Mouse (Mus musculus) neural tube, embryonic 14.5 days (tissue): ENCODE measurements at regions not wholly inside any gene's neighbourhood (a gene's known extent, or its start where the extent isn't known, plus 50 kb on each side); places are given as distances from the start of the nearest gene placed in this dataset.

ENCODE experiments used
- ATAC-seq: fragments of 200-750 bp; cut with Nextera tagmentation; 2 replicates; pipeline ENCODE4 v1.8.0; 2017; ENCODE audit warnings: low read depth, mild to moderate bottlenecking, moderate TSS enrichment, moderate library complexity
- H3K27ac ChIP-seq: fragments of 300-500 bp; sonication (generic); 2 replicates; pipeline ENCODE4 v1.5.1; 2014; ENCODE audit warnings: low read depth, mild to moderate bottlenecking, control low read depth, low read length, moderate library complexity, mixed read lengths
- H3K27me3 ChIP-seq: fragments of 300-500 bp; sonication (generic); 2 replicates; pipeline ENCODE4 v1.6.1; 2014; ENCODE audit warnings: low read length; ENCODE audit not compliant: control insufficient read depth, insufficient read depth
- H3K36me3 ChIP-seq: fragments of 300-500 bp; sonication (generic); 2 replicates; pipeline ENCODE4 v1.6.1; 2014; ENCODE audit warnings: low read length, mixed read lengths; ENCODE audit not compliant: control insufficient read depth, insufficient read depth
- H3K4me1 ChIP-seq: fragments of 300-500 bp; sonication (generic); 2 replicates; pipeline ENCODE4 v1.6.1; 2014; ENCODE audit warnings: low read length; ENCODE audit not compliant: control insufficient read depth, insufficient read depth
- H3K4me2 ChIP-seq: fragments of 300-500 bp; sonication (generic); 2 replicates; pipeline ENCODE4 v1.6.1; 2014; ENCODE audit warnings: mild to moderate bottlenecking, low read depth, low read length, control low read depth
- H3K4me3 ChIP-seq: fragments of 300-500 bp; sonication (generic); 2 replicates; pipeline ENCODE4 v1.5.1; 2014; ENCODE audit warnings: low read depth, low read length, control low read depth, mixed read lengths
- H3K9ac ChIP-seq: fragments of 300-500 bp; sonication (generic); replicated peaks from 2 replicates; pipeline ENCODE4 v1.6.1; 2014; ENCODE audit warnings: low read depth, mild to moderate bottlenecking, control low read depth, low read length, mixed read lengths
- H3K9me3 ChIP-seq: fragments of 300-500 bp; sonication (generic); 2 replicates; pipeline ENCODE4 v1.6.1; 2016; ENCODE audit warnings: low read length; ENCODE audit not compliant: control insufficient read depth
- WGBS: fragments of 180-500 bp; shearing (Covaris S2); extraction: QIAGEN DNeasy Blood & Tissue Kit; methylation state at CpG from one replicate; pipeline ENCODE4 v1.1.7; 2014; 5-methylcytosine and 5-hydroxymethylcytosine counted together

- peak overlapping the region; percentile 62; the same call in 1 of the 2 replicates for H3K27ac ChIP-seq
- H3K4me2 ChIP-seq, result no peak overlapping the region
- WGBS, result 62% methylated on average over 3 of the region's 3 CpGs
- no peaks in the 10 kb centered on the region for H3K9me3 ChIP-seq
- no peak for ATAC-seq
- no peaks in the 10 kb centered on the region for H3K36me3 ChIP-seq
- no peak overlapping the region for H3K4me3 ChIP-seq
- H3K9ac ChIP-seq, result no peak overlapping the region
- no peaks in the 10 kb centered on the region for H3K27me3 ChIP-seq
- peaks cover 3% of the 10 kb centered on the region; the same call in 1 of the 2 replicates for H3K4me1 ChIP-seq
Observed at GRCm38 (mm10) chr12:71606366-71606765, 224.5 kb upstream of the Daam1 start.

DNA sequence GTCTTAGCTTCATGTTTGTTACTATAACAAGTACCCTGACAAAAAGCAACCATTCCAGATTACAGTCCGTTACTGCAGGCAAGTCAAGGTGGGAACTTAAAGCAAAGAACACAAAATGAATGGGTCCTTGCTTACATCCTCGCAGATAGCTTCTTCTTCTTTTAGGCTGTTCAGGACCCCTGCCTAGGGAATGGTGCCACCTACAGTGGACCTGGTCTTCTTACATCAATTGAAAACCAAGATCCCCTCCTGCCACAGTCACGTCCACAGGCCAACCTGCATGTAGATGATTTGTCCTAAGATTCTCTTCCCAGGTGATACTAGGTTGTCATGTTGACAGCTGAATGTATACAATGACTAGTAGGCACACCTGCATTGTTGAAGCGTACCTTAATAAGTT, 222.9 kb upstream of the Daam1 start:
- H3K4me2 ChIP-seq, result no peak overlapping the region
- WGBS, result 95% methylated on average over 4 of the region's 4 CpGs
- H3K4me1 ChIP-seq, result no peaks in the 10 kb centered on the region
- H3K27me3 ChIP-seq, result no peaks in the 10 kb centered on the region
- no peaks in the 10 kb centered on the region for H3K9me3 ChIP-seq
- ATAC-seq, result no peak
- H3K4me3 ChIP-seq, result no peak overlapping the region
- H3K36me3 ChIP-seq, result no peaks in the 10 kb centered on the region
- H3K27ac ChIP-seq, result no peak overlapping the region
- no peak overlapping the region for H3K9ac ChIP-seq

DNA sequence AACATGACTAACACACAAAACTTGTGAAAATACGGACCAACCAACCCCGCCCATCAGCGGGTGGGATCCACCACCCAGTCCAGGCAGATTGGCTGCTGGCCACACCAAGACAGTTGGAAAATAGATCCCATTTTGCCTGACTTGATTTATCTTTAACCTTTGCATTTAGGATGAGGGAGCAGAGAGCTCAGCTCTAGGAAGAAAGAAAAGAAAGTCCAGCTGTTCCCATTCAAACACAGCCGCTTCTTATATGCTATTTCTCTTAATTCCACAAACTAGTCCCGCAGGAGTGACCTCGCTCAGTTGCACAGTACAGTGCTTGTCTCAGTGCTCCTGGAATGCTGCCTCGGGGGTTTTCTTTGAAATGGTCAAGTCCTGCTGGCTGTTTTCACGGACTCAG, 217.6 kb upstream of the Daam1 start:
- H3K36me3 ChIP-seq, result no peaks in the 10 kb centered on the region
- no peak overlapping the region for H3K27ac ChIP-seq
- H3K9me3 ChIP-seq, result no peaks in the 10 kb centered on the region
- H3K4me3 ChIP-seq, result no peak overlapping the region
- 50% methylated on average over 8 of the region's 8 CpGs for WGBS
- H3K27me3 ChIP-seq, result no peaks in the 10 kb centered on the region
- no peaks in the 10 kb centered on the region for H3K4me1 ChIP-seq
- H3K4me2 ChIP-seq, result no peak overlapping the region
- no peak overlapping the region for H3K9ac ChIP-seq
- no peak for ATAC-seq

DNA sequence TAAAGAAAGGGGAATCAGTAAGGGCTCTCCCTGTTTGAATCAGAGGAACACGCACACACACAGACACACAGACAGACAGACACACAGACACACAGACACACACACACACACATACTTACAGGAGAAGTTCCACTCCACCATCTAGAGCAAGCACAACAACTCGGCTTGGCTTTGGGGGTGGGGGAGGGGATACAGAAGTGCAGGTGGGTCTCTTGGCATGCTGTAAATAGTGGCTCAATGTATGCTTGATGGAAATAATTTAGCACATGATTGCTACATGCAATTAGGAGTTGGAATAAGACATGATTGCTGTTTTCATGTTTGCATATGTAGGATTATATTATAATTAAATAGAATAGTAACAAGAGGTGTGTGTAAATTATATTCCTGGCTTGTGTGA, 215.9 kb upstream of the Daam1 start:
- 84% methylated on average over 2 of the region's 2 CpGs for WGBS
- no peak for ATAC-seq

DNA sequence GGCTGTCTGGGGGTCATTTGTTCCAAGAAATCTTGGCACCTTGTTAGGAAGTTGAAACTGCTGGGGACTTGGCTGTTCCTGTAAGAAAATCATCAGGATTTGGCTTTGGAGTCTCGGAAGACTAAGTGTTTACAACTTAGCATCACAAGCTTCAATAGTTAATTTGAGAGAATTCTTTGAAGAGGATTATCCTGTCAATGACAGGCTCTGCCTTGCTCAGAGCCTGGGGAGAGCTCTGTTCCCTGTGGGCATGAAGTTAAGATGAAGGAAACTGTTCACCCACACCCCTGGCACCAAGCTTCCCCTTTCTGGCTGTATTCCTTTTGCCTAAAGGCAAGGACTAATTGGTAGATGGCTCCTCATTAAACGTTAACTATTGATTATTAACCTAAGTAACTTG, 215.5 kb upstream of the Daam1 start:
- H3K9me3 ChIP-seq, result no peaks in the 10 kb centered on the region
- no peak overlapping the region for H3K9ac ChIP-seq
- H3K27ac ChIP-seq, result no peak overlapping the region
- WGBS, result 78% methylated on average over 2 of the region's 2 CpGs
- ATAC-seq, result no peak
- no peaks in the 10 kb centered on the region for H3K27me3 ChIP-seq
- H3K36me3 ChIP-seq, result no peaks in the 10 kb centered on the region
- no peaks in the 10 kb centered on the region for H3K4me1 ChIP-seq
- no peak overlapping the region for H3K4me2 ChIP-seq
- H3K4me3 ChIP-seq, result no peak overlapping the region

More for the DNA sequence above, 215.9 kb upstream of the Daam1 start:
- H3K27ac ChIP-seq, result no peak overlapping the region
- no peak overlapping the region for H3K4me2 ChIP-seq
- no peak overlapping the region for H3K4me3 ChIP-seq
- no peaks in the 10 kb centered on the region for H3K4me1 ChIP-seq
- no peaks in the 10 kb centered on the region for H3K27me3 ChIP-seq
- H3K36me3 ChIP-seq, result no peaks in the 10 kb centered on the region
- no peak overlapping the region for H3K9ac ChIP-seq
- H3K9me3 ChIP-seq, result no peaks in the 10 kb centered on the region

DNA sequence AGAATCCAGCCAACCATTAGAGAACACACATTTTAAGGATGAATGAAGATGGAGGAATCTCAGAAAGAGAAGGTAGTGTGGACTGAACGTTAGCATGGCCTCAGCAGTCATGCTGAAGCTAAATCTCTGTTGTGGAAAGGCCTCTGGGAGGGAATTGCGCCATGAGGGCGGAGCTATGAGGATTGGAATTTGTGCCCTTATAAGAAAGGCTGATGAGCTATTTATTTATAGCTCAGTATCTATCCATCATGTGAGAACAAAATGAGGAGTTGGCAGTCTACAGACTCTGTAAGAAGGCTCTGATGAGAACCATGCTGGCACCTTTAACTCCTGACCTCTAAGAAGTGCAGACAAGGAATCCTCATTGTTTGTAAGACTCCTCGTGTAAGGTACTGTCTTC, 214.8 kb upstream of the Daam1 start:
- no peaks in the 10 kb centered on the region for H3K4me1 ChIP-seq
- H3K36me3 ChIP-seq, result no peaks in the 10 kb centered on the region
- no peak overlapping the region for H3K4me3 ChIP-seq
- no peaks in the 10 kb centered on the region for H3K9me3 ChIP-seq
- H3K27me3 ChIP-seq, result no peaks in the 10 kb centered on the region
- no peak overlapping the region for H3K27ac ChIP-seq
- no peak overlapping the region for H3K9ac ChIP-seq
- no peak for ATAC-seq
- whole genome bisulfite sequencing, result 84% methylated on average over 4 of the region's 4 CpGs
- H3K4me2 ChIP-seq, result no peak overlapping the region

DNA sequence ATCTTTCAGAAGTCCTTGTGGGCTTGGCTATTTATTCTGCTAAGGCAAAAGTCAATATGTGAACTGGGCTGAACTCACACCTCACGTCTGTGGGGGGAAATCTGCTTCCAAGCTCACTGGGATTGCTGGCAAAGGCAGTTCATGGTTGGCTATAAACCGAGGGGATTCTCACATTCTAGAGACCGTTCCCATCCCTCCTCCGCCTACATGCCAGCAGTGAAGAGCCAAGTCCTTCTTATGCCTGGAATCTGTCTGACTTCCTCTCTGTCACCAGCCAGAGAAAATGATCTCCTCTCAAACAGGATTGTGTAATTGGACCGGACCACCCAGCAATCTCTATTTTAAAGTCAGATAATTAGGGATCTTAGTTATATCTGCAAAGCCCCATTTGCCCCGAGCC, 212.4 kb upstream of the Daam1 start:
- ATAC-seq, result no peak
- 83% methylated on average over 6 of the region's 6 CpGs for WGBS

DNA sequence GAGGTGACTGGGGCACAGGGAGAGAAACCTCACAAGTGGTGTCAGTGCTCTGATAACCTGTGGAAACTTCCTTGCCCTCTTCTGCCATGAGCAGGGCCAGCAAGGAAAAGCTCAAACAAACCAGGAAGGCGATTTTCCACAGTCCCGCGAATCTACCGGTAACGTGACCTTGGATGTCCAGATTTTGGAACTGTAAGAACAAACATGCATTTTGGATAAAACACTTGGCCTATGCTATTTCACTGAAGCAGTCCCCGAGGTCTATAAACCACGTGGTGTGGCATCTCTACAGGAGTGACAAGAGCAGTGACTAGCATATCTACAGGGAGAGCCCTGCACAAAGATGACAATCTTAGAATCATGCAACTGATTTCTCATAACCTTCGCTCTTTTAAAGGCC, 211.9 kb upstream of the Daam1 start:
- no peaks in the 10 kb centered on the region for H3K27me3 ChIP-seq
- H3K4me1 ChIP-seq, result no peaks in the 10 kb centered on the region
- H3K9ac ChIP-seq, result no peak overlapping the region
- no peak overlapping the region for H3K4me3 ChIP-seq
- 90% methylated on average over 8 of the region's 8 CpGs for WGBS
- no peak for ATAC-seq
- H3K36me3 ChIP-seq, result no peaks in the 10 kb centered on the region
- H3K27ac ChIP-seq, result no peak overlapping the region
- H3K4me2 ChIP-seq, result no peak overlapping the region
- no peaks in the 10 kb centered on the region for H3K9me3 ChIP-seq

More for the DNA sequence above, 212.4 kb upstream of the Daam1 start:
- Histone ChIP-seq H3K9ac (no peak overlapping the region), H3K9me3 (no peaks in the 10 kb centered on the region), H3K27ac (no peak overlapping the region), H3K27me3 (no peaks in the 10 kb centered on the region), H3K4me2 (no peak overlapping the region), H3K4me1 (no peaks in the 10 kb centered on the region), H3K36me3 (no peaks in the 10 kb centered on the region), H3K4me3 (no peak overlapping the region)

GRCm38 (mm10) chr12:71619561-71619960, 211.3 kb upstream of the Daam1 start:
- WGBS, result 51% methylated on average over 4 of the region's 4 CpGs
- Histone ChIP-seq H3K27ac (no peak overlapping the region), H3K36me3 (no peaks in the 10 kb centered on the region), H3K27me3 (no peaks in the 10 kb centered on the region), H3K9ac (no peak overlapping the region), H3K4me2 (no peak overlapping the region), H3K4me3 (no peak overlapping the region), H3K4me1 (no peaks in the 10 kb centered on the region), H3K9me3 (no peaks in the 10 kb centered on the region)
- no peak for ATAC-seq

DNA sequence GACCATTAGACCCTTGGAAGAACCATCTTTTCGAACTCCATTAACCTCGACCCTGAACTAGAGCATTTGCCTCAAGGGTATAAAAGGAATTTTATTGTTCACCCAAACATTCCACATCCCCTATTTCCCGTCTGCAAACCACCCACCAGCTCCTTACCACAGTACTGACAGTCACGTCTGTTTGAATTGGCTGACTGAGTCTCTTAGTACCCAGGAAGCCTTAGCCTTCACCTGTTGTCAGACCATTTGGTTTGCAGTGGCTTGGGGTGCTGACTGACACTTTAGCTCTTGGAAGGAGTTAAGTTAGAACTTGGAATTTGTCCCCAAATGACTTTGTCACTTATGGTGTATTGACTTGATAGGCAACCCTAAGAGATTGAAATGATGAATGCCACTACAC, 209.3 kb upstream of the Daam1 start:
- ATAC-seq, result no peak
- 46% methylated on average over 4 of the region's 4 CpGs for WGBS
- Histone ChIP-seq H3K36me3 (no peaks in the 10 kb centered on the region), H3K4me2 (no peak overlapping the region), H3K9me3 (no peaks in the 10 kb centered on the region), H3K27ac (no peak overlapping the region), H3K4me3 (no peak overlapping the region), H3K27me3 (no peaks in the 10 kb centered on the region), H3K4me1 (no peaks in the 10 kb centered on the region), H3K9ac (no peak overlapping the region)
